Mouse (Mus musculus): ENCODE measurements around the gene Wls. TPM values are rescaled to one million over a fixed set of nuclear protein-coding genes. Genes with fewer than 3 reads are reported as not detected.

The Wls gene
- 124 and 126 TPM in 2 replicates for polyA plus RNA-seq (2015; fragmentation: Nextera tagmentation; extraction: Ambion mirVana)

- Histone ChIP-seq H3K27ac (peak within 1 kb of the TSS; percentile 96), H3K27me3 (no peaks in the 10 kb centered on the region), H3K9ac (peak within 1 kb of the TSS; percentile 86), H3K4me2 (peak within 1 kb of the TSS; percentile 72), H3K4me1 (replicated peaks) (peaks cover 8% of the 10 kb centered on the region), H3K4me3 (peak within 1 kb of the TSS; percentile 87), H3K9me3 (replicated peaks) (no peaks in the 10 kb centered on the region), H3K36me3 (no peaks in the 10 kb centered on the region)
- WGBS = 0% methylated on average over 19 of the region's 21 CpGs
- peak; percentile 92 for ATAC-seq (replicated peaks; ENCODE audit: insufficient number of reproducible peaks, insufficient read depth, low FRiP score, low read depth)
Measured at GRCm38 (mm10) chr3:159839481-159839880, at the start of gene Wls. Gene Wls (plus strand): TSS chr3:159839672.

DNA sequence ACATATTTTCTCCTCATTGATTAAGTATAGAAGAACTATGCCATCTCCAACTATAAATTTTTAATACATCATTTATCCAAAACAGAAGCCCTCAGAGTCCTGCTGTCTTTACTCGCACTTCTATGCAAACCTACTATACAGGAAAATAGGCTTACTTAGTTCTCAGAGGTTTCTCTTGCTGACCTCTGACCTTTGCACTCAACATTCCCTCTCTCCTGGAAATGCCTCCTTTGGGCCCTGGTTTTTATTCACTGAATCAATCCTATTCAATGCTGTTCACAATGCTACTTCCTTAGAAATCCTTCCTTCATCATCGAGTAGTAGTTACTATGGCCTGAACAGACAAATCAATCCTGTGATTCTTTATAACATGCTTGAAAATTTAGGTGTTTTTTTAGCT is 49.7 kb upstream of the Wls start:
- no peak overlapping the region for H3K4me3 ChIP-seq
- H3K36me3 ChIP-seq = no peaks in the 10 kb centered on the region
- 70% methylated on average over 2 of the region's 2 CpGs for WGBS
- no peaks in the 10 kb centered on the region for H3K9me3 ChIP-seq (replicated peaks)
- no peak overlapping the region for H3K4me2 ChIP-seq
- H3K9ac ChIP-seq = no peak overlapping the region
- no peak for ATAC-seq (replicated peaks; ENCODE audit: insufficient number of reproducible peaks, insufficient read depth, low FRiP score, low read depth)
- no peak overlapping the region for H3K27ac ChIP-seq
- H3K4me1 ChIP-seq (replicated peaks) = no peaks in the 10 kb centered on the region
- no peaks in the 10 kb centered on the region for H3K27me3 ChIP-seq

DNA sequence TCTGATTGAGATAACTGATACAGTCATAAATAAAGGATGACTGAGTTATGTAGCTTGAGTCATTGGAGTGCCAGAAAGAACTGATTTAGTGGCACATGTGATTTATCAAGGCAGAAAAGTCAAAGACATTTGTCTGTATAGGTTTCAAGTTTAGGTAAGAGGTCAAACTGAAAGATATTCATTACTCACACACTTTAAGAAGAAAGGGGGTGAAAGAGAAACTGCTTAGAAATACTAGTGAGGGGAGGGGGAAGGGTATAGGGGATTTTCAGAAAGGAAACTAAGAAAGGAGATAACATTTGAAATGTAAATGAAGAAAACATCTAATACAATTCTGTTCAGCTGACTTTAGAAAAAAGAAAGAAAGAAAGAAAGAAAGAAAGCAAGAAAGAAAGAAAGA is 7.9 kb upstream of the Wls start:
- ATAC-seq (replicated peaks; ENCODE audit: insufficient number of reproducible peaks, insufficient read depth, low FRiP score, low read depth) = no peak
- no peaks in the 10 kb centered on the region for H3K4me1 ChIP-seq (replicated peaks)
- no peak overlapping the region for H3K9ac ChIP-seq

DNA sequence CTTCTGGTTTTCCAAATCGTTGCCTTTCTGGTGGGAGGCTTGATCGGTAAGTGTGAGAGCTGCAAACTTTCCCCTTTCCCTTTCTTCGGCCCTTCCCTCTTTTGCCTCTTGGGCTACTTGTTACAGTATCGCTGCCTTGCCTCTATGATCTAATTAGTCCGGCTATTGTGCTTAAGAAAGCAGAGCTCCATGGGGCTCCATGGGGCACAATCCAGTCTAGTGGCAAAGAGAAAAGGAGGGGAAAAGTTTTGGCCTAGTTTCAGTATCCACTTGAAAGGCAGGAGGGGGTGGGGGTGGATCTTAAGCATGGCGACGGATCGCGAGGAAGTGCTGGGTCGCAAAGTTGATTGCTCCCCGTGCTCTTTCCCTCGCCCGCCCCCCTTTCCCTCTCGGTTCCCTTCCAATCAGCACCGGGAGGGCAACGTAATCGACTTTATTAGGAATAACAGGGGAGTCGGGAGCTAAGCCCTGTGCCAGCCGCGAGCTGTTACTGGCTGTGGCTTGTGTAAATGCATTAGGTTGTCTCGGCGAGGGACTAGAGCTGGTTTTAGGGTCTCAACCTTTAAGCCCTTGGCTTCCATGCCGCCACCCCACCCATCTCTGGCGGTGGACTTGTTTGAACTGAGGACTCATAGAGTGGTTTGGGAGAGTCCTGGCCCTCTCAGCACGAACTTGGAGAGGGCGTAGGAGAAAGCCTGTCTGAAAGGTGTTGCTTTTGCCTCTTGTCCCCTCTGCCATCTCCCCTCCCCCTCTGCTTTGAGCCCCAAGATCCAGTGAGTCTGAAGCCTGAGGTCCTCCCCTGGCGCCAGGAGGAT is 737 bp downstream of the Wls start:
- H3K9me3 ChIP-seq (replicated peaks) = no peaks in the 10 kb centered on the region
- H3K36me3 ChIP-seq = no peaks in the 10 kb centered on the region
- peak overlapping the region; percentile 96 for H3K27ac ChIP-seq
- peak; percentile 80 for ATAC-seq (replicated peaks; ENCODE audit: insufficient number of reproducible peaks, insufficient read depth, low FRiP score, low read depth)
- no peaks in the 10 kb centered on the region for H3K27me3 ChIP-seq
- H3K4me3 ChIP-seq = peak overlapping the region; percentile 87
- H3K4me2 ChIP-seq = peak overlapping the region; percentile 72
- H3K9ac ChIP-seq = peak overlapping the region; percentile 86
- WGBS = under 1% methylated on average over 27 of the region's 27 CpGs
- peaks cover 8% of the 10 kb centered on the region for H3K4me1 ChIP-seq (replicated peaks)

More for the DNA sequence above, 7.9 kb upstream of the Wls start:
- no peak overlapping the region for H3K27ac ChIP-seq
- H3K4me3 ChIP-seq = no peak overlapping the region
- H3K9me3 ChIP-seq (replicated peaks) = 0 out of 2 replicates have a peak, but pooled peaks cover 4% of the 10 kb centered on the region
- no peak overlapping the region for H3K4me2 ChIP-seq
- H3K27me3 ChIP-seq = no peaks in the 10 kb centered on the region
- no peaks in the 10 kb centered on the region for H3K36me3 ChIP-seq

- 1% methylated on average over 12 of the region's 12 CpGs for WGBS
- H3K4me2 ChIP-seq = peak overlapping the region; percentile 72
- H3K9me3 ChIP-seq (replicated peaks) = no peaks in the 10 kb centered on the region
- peaks cover 8% of the 10 kb centered on the region for H3K4me1 ChIP-seq (replicated peaks)
- peak overlapping the region; percentile 87 for H3K4me3 ChIP-seq
- peak overlapping the region; percentile 86 for H3K9ac ChIP-seq
- H3K36me3 ChIP-seq = no peaks in the 10 kb centered on the region
- H3K27ac ChIP-seq = peak overlapping the region; percentile 96
- ATAC-seq (replicated peaks; ENCODE audit: insufficient number of reproducible peaks, insufficient read depth, low FRiP score, low read depth) = no peak; the same call in 1 of the 2 replicates
- no peaks in the 10 kb centered on the region for H3K27me3 ChIP-seq
Measured at GRCm38 (mm10) chr3:159840817-159841390, 1.4 kb downstream of the Wls start.

- no peaks in the 10 kb centered on the region for H3K27me3 ChIP-seq
- no peaks in the 10 kb centered on the region for H3K36me3 ChIP-seq
- no peaks in the 10 kb centered on the region for H3K9me3 ChIP-seq (replicated peaks)
- 9% methylated on average over 3 of the region's 3 CpGs for WGBS
- H3K4me1 ChIP-seq (replicated peaks) = peaks cover 9% of the 10 kb centered on the region
- H3K27ac ChIP-seq = peak overlapping the region; percentile 96
- peak overlapping the region; percentile 72 for H3K4me2 ChIP-seq
- peak overlapping the region; percentile 87 for H3K4me3 ChIP-seq
- no peak for ATAC-seq (replicated peaks; ENCODE audit: insufficient number of reproducible peaks, insufficient read depth, low FRiP score, low read depth)
- H3K9ac ChIP-seq = peak overlapping the region; percentile 86
Measured at GRCm38 (mm10) chr3:159841458-159841857, 2.0 kb downstream of the Wls start.

DNA sequence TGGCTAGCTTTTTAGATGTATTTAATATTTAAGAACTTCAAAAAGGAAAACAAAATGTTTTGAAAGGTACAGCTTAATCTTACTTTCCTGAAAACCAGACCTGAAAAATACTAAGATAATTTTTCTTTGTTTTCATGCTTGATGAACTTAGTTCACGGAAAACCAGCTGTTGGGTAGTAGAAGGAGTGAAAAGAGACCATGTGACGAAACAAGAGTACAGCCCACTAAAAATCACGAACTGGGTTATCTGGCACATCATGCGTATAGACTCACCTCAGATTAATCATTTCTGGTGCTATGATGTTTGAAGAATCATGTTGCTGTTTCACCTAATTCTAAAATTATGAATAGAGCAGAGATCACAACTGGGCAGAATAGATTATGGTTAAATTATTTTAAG is 3.7 kb downstream of the Wls start:
- no peaks in the 10 kb centered on the region for H3K36me3 ChIP-seq
- no peaks in the 10 kb centered on the region for H3K27me3 ChIP-seq
- H3K9ac ChIP-seq = no peak overlapping the region
- no peak overlapping the region for H3K4me3 ChIP-seq
- H3K27ac ChIP-seq = no peak overlapping the region
- H3K9me3 ChIP-seq (replicated peaks) = no peaks in the 10 kb centered on the region
- peaks cover 17% of the 10 kb centered on the region for H3K4me1 ChIP-seq (replicated peaks)
- H3K4me2 ChIP-seq = no peak overlapping the region
- ATAC-seq (replicated peaks; ENCODE audit: insufficient number of reproducible peaks, insufficient read depth, low FRiP score, low read depth) = no peak
- WGBS = 73% methylated on average over 4 of the region's 4 CpGs

DNA sequence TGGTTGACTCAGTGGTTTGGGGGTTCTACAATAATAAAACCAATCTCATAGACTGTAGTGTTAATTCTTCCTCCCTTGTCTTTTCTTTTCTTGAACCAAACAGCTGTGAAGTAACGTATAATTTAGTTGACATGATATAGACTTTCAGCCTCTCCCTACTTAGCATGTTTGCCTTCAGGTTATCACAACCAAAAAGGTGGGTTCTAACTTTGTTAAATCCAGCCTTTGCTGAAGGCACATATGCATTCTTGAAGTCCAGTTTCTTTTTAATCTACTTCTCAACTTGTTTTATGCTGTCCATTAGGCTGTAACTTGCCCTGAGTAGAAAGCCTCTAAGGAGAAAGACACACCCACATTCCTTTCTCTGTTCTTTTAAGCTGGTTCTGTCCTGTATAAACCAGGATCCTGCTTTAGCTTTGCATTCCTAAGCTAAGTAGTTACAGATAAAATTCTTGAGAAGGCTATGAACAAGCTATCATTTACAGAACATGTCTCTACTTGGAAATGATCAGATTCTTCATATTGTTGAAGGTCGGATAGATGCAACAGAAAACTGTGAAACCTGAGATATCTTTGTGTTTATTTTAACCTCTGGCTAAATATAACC is 8.0 kb downstream of the Wls start:
- Histone ChIP-seq H3K36me3 (no peaks in the 10 kb centered on the region), H3K4me3 (no peak overlapping the region), H3K9me3 (replicated peaks) (no peaks in the 10 kb centered on the region), H3K4me2 (peak overlapping the region; percentile 45), H3K27me3 (no peaks in the 10 kb centered on the region), H3K4me1 (replicated peaks) (peaks cover 9% of the 10 kb centered on the region), H3K9ac (no peak overlapping the region), H3K27ac (peak overlapping the region; percentile 81)
- peak; percentile 72 for ATAC-seq (replicated peaks; ENCODE audit: insufficient number of reproducible peaks, insufficient read depth, low FRiP score, low read depth)
- WGBS = 29% methylated on average over 2 of the region's 2 CpGs

DNA sequence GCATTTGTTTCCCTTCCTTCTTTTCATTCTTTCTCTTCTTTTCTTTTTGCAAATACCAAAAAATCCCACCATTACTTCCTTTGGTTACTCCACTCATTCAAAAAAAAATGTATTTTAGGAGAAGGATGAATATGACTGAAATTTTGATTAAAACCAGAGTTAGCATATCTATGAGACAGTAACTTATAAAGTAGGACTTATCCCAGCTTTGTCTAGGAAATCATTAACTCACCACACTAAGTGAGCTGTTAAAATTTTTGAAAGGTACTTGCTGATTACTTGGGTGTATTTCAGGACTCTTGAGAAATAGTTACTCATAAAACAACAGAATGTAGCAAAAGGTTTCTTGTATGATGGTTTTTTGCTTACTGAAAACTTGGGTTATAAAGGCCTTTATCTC is 8.7 kb downstream of the Wls start:
- no peak for ATAC-seq (replicated peaks; ENCODE audit: insufficient number of reproducible peaks, insufficient read depth, low FRiP score, low read depth)
- Histone ChIP-seq H3K27ac (peak overlapping the region; percentile 37), H3K4me3 (no peak overlapping the region)

GRCm38 (mm10) chr3:159851476-159851875 is 12.0 kb downstream of the Wls start:
- no peak overlapping the region for H3K9ac ChIP-seq
- no peaks in the 10 kb centered on the region for H3K36me3 ChIP-seq
- 80% methylated on average over 2 of the region's 2 CpGs for WGBS
- no peak overlapping the region for H3K4me3 ChIP-seq
- H3K27ac ChIP-seq = no peak overlapping the region
- H3K4me2 ChIP-seq = no peak overlapping the region
- peaks cover 8% of the 10 kb centered on the region for H3K4me1 ChIP-seq (replicated peaks)
- ATAC-seq (replicated peaks; ENCODE audit: insufficient number of reproducible peaks, insufficient read depth, low FRiP score, low read depth) = no peak
- H3K9me3 ChIP-seq (replicated peaks) = no peaks in the 10 kb centered on the region
- H3K27me3 ChIP-seq = no peaks in the 10 kb centered on the region

More for the DNA sequence above, 8.7 kb downstream of the Wls start:
- H3K36me3 ChIP-seq = no peaks in the 10 kb centered on the region
- H3K4me1 ChIP-seq (replicated peaks) = peaks cover 9% of the 10 kb centered on the region
- no peaks in the 10 kb centered on the region for H3K9me3 ChIP-seq (replicated peaks)
- H3K4me2 ChIP-seq = no peak overlapping the region
- H3K9ac ChIP-seq = no peak overlapping the region
- no peaks in the 10 kb centered on the region for H3K27me3 ChIP-seq

- no peaks in the 10 kb centered on the region for H3K36me3 ChIP-seq
- WGBS = 81% methylated on average over 2 of the region's 2 CpGs
- H3K27me3 ChIP-seq = no peaks in the 10 kb centered on the region
- no peak overlapping the region for H3K27ac ChIP-seq
- H3K9ac ChIP-seq = no peak overlapping the region
- H3K4me2 ChIP-seq = no peak overlapping the region
- peaks cover 4% of the 10 kb centered on the region; the same call in 1 of the 2 replicates for H3K4me1 ChIP-seq (replicated peaks)
- no peak overlapping the region for H3K4me3 ChIP-seq
- no peak for ATAC-seq (replicated peaks; ENCODE audit: insufficient number of reproducible peaks, insufficient read depth, low FRiP score, low read depth)
- H3K9me3 ChIP-seq (replicated peaks) = no peaks in the 10 kb centered on the region
Measured at GRCm38 (mm10) chr3:159851980-159852379, 12.5 kb downstream of the Wls start.
